Mouse (Mus musculus) liver, adult 2 months (tissue): ENCODE results near the gene Sh2d1b2.

Source experiments
- CTCF ChIP-seq: fragments of 200-500 bp; IDR thresholded peaks from 2 replicates; pipeline ENCODE4 v1.5.1; 2011; ENCODE audit warnings: low read depth, low read length, control low read depth
- POLR2A ChIP-seq: fragments of 200-500 bp; IDR thresholded peaks from 2 replicates; pipeline ENCODE4 v1.6.1; 2011; ENCODE audit warnings: low read length, control low read depth; ENCODE audit not compliant: insufficient read depth; ENCODE audit errors: extremely low read depth

- TF ChIP-seq POLR2A (no peak), CTCF (no peak)
These were observed 69.9 kb downstream of the Sh2d1b2 start for GRCm38 (mm10) chr1:170302456-170302855.
